Mouse (Mus musculus) left cerebral cortex, adult 18-20 months (tissue): ENCODE results near the gene C2. TPM values are rescaled to one million over a fixed set of nuclear protein-coding genes. Genes with fewer than 3 reads are reported as not detected.

Experiments
- DNase-seq, 2 experiments: peaks; one replicate each; pipeline ENCODE4 v3.0.0; 2021 to 2022; ENCODE audit warnings: low spot score in 2 of 2, mixed read lengths in 1 of 2
- long read RNA-seq, 2 experiments: library from polyadenylated mRNA; stranded (forward); transcript quantifications; one replicate each; pipeline ENCODE4 v2.0.0; 2021
- total RNA-seq, 2 experiments: library from RNA; stranded (reverse); gene quantifications; 2 replicates each; pipeline ENCODE4 v1.2.3; 2021

The C2 gene
- 1 to 10 TPM; 2.7 to 3.4 TPM for total RNA-seq
- long read RNA-seq, experiment 1, partial matches to known transcripts, result 2 of 5 reads
- long read RNA-seq, experiment 1, other reads (novel, unspliced or antisense), result 1 of 5 reads
- long read RNA-seq, experiment 2, partial matches to known transcripts, result 3 of 8 reads
- long read RNA-seq, experiment 2, other reads (novel, unspliced or antisense), result 4 of 8 reads

DNA sequence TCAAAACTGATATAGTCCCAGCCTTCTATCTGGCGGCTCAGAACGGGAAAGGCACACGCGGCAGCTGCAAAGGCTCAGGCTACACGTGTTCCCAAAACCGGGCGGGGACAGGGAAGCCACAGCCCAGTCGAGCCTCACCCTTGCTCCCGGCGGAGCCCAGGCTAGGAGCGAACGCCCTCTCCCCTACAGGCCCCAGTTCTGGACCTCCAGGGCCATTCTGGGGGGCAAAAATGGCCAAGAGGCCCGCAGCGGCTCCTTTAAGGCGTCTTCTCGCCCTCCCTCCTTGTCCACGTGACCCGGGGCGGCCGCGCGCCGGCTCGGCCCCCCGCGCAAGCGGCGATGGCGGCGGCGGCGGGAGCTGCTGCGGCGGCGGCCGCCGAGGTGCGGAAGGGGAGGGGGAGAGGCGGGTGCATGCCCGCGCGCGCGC lies at the start of gene C2, which contains the start of gene Ehmt2:
Gene C2 (minus strand): TSS at position 106 of the 427 bp plus-strand sequence.
Gene Ehmt2 (plus strand): TSS at position 310 of the 427 bp plus-strand sequence.
- DNase-seq, result peak; percentile 76 to 90

- DNase-seq, result no peak
Measured at GRCm38 (mm10) chr17:34947606-34948005, 49.5 kb upstream of the C2 start.

DNA sequence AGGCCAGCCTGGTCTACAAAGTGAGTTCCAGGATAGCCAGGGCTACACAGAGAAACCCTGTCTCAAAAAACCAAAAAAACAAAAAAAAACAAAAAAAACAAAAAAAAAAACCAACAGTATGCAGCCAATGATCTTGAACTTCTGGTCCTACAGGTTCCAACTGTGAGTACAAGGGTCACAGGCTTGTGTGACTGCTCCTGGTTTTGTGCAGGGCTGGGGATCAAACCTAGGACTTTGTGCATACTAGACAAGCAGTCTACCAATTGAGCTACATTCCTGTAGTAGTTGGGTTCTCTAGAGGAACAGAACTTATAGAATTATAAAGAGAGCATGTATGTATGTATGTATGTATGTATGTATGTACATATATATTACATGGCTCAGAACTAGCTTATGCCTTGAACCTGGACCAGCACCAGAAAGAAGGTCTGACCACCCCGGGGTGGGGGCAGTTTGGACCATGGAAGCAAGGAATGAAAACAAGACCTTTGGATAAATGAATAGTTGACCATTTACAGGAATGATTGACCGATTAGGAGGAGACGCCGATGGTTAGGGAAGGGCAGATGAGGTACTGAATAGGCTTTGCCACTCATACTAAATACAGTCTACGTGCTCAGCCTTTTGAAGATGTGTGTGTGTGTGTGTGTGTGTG lies 48.5 kb upstream of the C2 start:
- no peak for DNase-seq

DNA sequence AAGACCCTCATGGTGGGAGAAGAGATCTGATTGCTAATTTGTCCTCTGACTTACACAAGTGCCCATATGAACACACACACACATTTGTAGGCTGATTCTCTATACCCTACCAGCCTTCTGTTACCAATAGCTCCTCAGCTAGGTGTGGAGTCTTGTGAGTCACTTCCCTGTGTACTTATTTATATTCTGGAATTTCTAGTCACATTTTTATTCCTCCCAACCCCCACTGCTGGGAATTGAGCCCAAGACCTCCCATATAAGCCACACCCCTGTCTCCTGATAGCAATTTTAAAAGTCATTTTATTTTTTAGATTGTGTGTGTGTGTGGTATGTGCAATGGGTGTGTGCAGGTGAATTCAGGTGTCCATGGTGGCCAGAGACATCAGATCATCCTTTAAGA lies 46.3 kb upstream of the C2 start:
- no peak for DNase-seq

DNA sequence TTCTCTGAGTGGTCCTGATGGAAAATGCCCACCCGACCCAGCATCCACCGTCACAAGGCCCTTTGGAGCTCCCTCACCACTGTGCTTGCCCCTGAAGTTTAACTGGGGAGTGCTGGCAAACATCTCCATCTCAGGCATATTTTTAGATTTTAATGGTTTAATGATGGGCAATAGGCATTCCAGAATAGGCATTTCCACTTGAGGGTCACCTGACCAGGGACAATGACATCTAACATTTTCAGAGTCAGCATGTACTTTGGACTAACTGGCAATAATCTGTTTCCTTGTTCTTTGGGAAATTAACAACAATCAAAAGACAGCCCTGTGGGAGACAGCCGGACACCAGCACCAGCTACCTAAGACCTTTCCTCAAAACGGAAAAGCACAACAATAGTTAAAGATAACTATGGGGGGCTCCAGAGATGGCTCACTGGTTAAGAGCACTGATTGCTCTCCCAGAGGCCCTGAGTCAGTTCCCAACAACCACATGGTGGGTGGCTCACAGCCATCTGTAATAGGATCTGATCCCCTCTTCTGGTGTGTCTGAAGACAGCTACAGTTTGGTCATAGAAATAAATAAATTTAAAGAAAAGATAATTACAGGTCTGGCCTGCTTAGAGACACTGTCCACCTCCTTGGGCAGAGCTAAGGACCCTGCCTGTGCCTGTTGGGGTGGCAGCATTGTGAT lies 45.2 kb upstream of the C2 start:
- no peak for DNase-seq

DNA sequence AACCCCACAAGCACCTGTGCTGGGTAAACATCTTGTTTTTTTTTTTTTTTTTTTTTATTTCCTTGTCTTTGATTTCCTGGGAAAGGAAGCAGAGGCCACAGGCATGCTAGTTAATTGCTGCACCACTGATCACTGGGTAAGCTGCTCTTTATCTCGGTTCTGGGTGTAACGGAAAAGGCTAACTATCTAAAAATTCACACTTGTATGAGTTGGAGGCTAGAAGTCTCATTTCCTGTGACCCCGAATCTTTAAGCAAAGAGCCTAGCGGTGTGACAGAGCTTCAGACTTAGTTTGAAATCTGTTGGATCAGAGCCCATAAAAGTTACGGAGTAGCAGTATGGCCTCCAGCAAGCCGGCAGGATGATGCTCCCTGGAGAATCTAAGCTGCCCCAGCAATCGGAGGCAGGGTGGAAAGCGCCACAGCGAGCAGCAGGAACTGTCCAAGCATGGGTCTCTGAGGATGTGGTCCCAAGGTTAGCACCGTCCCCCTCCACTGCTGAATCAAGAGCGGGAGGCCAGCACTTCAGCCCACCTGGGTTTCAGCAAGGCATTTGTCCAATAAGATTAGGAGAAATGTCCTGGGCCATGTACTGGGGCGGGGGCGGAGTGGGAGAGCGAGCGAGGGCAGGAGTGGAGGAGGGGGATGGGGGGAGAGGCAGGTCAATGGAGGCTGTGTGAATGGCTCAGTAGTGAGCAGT lies 43.4 kb upstream of the C2 start:
- DNase-seq, result no peak

DNA sequence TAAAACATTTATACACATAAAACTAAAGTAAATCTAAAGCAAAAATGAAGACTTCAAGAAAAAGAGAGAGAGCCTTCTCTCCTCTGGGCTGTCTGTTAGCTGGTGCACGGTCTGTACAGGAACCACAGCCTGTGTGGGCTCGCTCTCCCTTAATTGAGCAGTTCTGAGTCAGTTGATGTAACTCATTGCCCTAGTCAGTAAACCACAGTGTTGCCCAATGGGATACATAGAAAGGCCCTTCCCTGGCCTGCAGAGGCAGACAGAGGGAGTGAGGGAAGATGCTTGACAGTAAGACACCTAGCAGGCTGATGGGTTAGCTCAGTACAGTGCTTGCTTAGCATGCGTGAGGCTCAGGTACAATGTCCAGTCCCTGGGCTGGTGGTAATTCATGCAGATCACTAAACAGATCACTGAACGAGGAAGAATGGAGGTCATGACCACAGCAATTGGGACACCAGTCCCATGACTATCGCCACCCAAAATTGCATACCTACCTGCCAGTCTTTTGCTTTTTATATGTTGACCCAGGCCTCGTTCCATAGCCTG lies 40.0 kb upstream of the C2 start:
- no peak for DNase-seq

GRCm38 (mm10) chr17:34934830-34935229 lies 36.8 kb upstream of the C2 start:
- DNase-seq, result no peak

GRCm38 (mm10) chr17:34934031-34934430 lies 36.0 kb upstream of the C2 start:
- DNase-seq, result peak; percentile 38 to 48

- no peak for DNase-seq
Measured at GRCm38 (mm10) chr17:34932287-34932686, 34.2 kb upstream of the C2 start.

DNA sequence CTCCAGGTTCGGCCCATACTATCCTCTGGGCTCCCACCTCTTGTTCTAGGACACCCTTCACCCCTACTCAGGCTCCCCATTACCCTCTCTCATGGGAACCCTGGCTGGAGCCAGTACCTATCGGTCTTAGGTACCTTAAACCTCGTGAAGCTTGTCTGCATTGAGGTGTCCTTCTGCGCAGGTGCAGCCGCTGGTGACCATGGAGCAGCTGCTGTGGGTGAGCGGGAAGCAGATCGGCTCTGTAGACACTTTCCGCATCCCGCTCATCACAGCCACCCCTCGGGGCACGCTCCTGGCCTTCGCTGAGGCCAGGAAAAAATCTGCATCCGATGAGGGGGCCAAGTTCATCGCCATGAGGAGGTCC lies 33.7 kb upstream of the C2 start:
- DNase-seq, result peak; percentile 34 to 58

- DNase-seq, result peak; percentile 97 to 98
Measured at GRCm38 (mm10) chr17:34931061-34931734, 33.1 kb upstream of the C2 start, which contains the start of gene Neu1. Gene Neu1 (plus strand): TSS chr17:34931253.

- DNase-seq, result no peak
Measured at GRCm38 (mm10) chr17:34928841-34929240, 30.8 kb upstream of the C2 start.

DNA sequence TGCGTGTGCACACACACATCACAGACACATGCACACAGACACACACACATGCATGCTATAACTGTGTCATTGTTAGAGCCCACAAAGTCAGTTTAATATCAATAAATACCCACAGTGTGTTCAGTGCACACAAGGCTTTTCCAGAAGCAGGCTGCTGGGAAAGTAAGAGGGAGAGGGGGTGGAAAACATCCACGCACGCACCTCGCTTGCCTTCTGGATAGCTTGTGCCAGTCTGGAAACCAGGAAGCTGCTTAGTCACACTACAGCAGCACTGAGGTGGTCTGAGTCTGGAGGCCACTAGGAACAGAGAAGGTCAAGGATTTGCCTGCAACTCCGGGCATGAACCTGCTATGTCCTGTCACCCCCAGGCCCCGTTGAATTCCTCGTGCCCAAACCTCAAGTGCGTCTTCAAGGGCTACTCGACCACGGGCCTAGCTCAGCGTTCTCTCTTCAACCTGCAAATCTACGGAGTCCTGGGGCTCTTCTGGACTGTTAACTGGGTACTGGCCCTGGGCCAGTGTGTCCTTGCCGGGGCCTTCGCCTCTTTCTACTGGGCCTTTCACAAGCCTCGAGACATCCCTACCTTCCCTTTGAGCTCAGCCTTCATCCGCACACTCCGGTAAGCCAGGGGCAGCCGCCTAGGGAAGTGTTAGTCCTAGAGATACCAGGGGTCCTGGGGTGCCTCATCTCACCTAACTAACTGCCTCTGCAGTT lies 29.4 kb upstream of the C2 start:
- DNase-seq, result peak in 1 of 2 experiments; percentile 51

DNA sequence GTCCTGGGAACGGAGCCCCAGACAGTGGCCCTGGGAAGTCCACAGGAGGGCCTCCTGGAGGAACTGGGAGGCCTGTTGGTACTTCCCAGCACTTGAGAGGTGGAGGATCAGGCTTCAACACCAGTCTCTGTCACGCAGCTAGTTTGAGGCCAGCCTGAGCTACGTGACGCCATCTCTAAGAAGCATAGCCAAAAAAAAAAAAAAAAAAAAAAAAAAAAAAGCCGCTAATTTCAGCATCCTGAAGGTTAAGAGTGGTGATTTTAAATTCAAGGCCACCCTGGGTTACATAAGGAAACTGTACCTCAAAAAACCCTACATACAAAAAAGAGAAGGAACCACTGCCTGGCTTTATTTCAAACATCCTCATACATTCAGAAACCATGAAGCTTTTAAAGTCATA lies 26.2 kb upstream of the C2 start:
- DNase-seq, result no peak

GRCm38 (mm10) chr17:34922939-34923338 lies 24.9 kb upstream of the C2 start:
- DNase-seq, result no peak

GRCm38 (mm10) chr17:34917188-34917587 lies 19.1 kb upstream of the C2 start:
- no peak for DNase-seq

GRCm38 (mm10) chr17:34916316-34916715 lies 18.3 kb upstream of the C2 start:
- no peak for DNase-seq

DNA sequence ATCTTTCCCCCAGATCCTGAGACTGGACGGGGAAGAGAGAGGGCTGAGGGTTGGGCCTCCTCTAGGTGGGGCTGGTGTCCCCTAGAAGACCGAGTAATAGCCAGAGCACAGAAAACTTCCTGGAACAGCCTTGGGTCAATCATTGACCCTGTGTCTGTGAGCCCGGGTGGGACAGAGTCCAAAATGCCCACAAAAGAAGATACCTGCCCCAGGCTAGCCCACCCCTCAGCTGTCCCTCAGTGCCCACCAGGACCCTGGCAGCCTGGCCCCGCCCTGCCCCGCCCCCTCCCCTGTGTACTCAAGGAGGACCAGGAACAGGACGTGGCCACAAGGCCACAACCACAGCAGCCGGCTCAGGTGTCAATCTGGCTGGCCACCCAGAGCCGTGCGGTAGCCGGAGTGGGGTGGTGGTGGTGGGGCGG lies 17.4 kb upstream of the C2 start:
- no peak for DNase-seq
